Mouse (Mus musculus): Measurements from ENCODE around the gene Dnah8.
"Not testable (repeated sequence)": the region's sequence is repeated elsewhere in the genome, so short reads cannot be mapped to it uniquely, and the experiment has no call there.

Dnah8 gene

GRCm38 (mm10) chr17:30609305-30609979 is 14.7 kb upstream of the Dnah8 start:
- no peak for DNase-seq (ENCODE audit: low read depth, low spot score)

- DNase-seq (ENCODE audit: low read depth, low spot score) = no peak
Observed at GRCm38 (mm10) chr17:30609980-30610307, 14.2 kb upstream of the Dnah8 start.

- no peak for DNase-seq (ENCODE audit: low read depth, low spot score)
Observed at GRCm38 (mm10) chr17:30610739-30611138, 13.4 kb upstream of the Dnah8 start.

GRCm38 (mm10) chr17:30611221-30612074 is 12.7 kb upstream of the Dnah8 start:
- no peak for DNase-seq (ENCODE audit: low read depth, low spot score)

- peak; percentile 84 for DNase-seq (ENCODE audit: low read depth, low spot score)
Observed at GRCm38 (mm10) chr17:30612075-30612859, 11.9 kb upstream of the Dnah8 start.

- no peak for DNase-seq (ENCODE audit: low read depth, low spot score)
Observed at GRCm38 (mm10) chr17:30613350-30613749, 10.8 kb upstream of the Dnah8 start.

- no peak for DNase-seq (ENCODE audit: low read depth, low spot score)
Observed at GRCm38 (mm10) chr17:30616203-30616602, 8.0 kb upstream of the Dnah8 start.

- no peak for DNase-seq (ENCODE audit: low read depth, low spot score)
Observed at GRCm38 (mm10) chr17:30618136-30618891, 5.8 kb upstream of the Dnah8 start.

- DNase-seq (ENCODE audit: low read depth, low spot score) = no peak
Observed at GRCm38 (mm10) chr17:30619153-30619552, 5.0 kb upstream of the Dnah8 start.

GRCm38 (mm10) chr17:30620548-30620947 is 3.6 kb upstream of the Dnah8 start:
- DNase-seq (ENCODE audit: low read depth, low spot score) = no peak

GRCm38 (mm10) chr17:30621450-30621849 is 2.7 kb upstream of the Dnah8 start:
- no peak for DNase-seq (ENCODE audit: low read depth, low spot score)

GRCm38 (mm10) chr17:30623200-30623599 is 954 bp upstream of the Dnah8 start:
- no peak for DNase-seq (ENCODE audit: low read depth, low spot score)

GRCm38 (mm10) chr17:30626719-30627118 is 2.6 kb downstream of the Dnah8 start, which contains the start of gene Glo1:
Glo1 (minus strand) TSS chr17:30626871.
- not testable (repeated sequence) for DNase-seq (ENCODE audit: low read depth, low spot score)

GRCm38 (mm10) chr17:30635367-30635766 is 11.2 kb downstream of the Dnah8 start:
- DNase-seq (ENCODE audit: low read depth, low spot score) = no peak

- DNase-seq (ENCODE audit: low read depth, low spot score) = no peak
Observed at GRCm38 (mm10) chr17:30637714-30638113, 13.6 kb downstream of the Dnah8 start.

- DNase-seq (ENCODE audit: low read depth, low spot score) = no peak
Observed at GRCm38 (mm10) chr17:30638996-30639395, 14.8 kb downstream of the Dnah8 start.

GRCm38 (mm10) chr17:30640896-30641295 is 16.7 kb downstream of the Dnah8 start:
- no peak for DNase-seq (ENCODE audit: low read depth, low spot score)

- DNase-seq (ENCODE audit: low read depth, low spot score) = no peak
Observed at GRCm38 (mm10) chr17:30648770-30649169, 24.6 kb downstream of the Dnah8 start.

GRCm38 (mm10) chr17:30653010-30653409 is 28.9 kb downstream of the Dnah8 start:
- no peak for DNase-seq (ENCODE audit: low read depth, low spot score)

- no peak for DNase-seq (ENCODE audit: low read depth, low spot score)
Observed at GRCm38 (mm10) chr17:30657530-30658151, 33.5 kb downstream of the Dnah8 start.

GRCm38 (mm10) chr17:30658152-30658544 is 34.0 kb downstream of the Dnah8 start:
- no peak for DNase-seq (ENCODE audit: low read depth, low spot score)

Data from retina, postnatal 7 days (tissue).